Mouse (Mus musculus) adrenal gland, postnatal 14 days (tissue): ENCODE results near the gene Mrpl44. TPM values are rescaled to one million over a fixed set of nuclear protein-coding genes. Genes with fewer than 3 reads are reported as not detected.

Source experiments
- total RNA-seq: library from RNA; stranded (reverse); gene quantifications from 2 replicates; pipeline ENCODE4 v1.2.3, GENCODE M21; 2021

Mrpl44 gene
- total RNA-seq, 1 experiment from 2014 or later: 48.7 TPM

Other genes with a start within 250 kb of the Mrpl44 start
- gene Ap1s3, start 104.0 kb upstream of the Mrpl44 start, total RNA-seq: 0.67 and 2.2 TPM in 2 replicates
- gene Wdfy1, start 125 bp downstream of the Mrpl44 start, total RNA-seq: 36.5 and 41.0 TPM in 2 replicates
- gene Serpine2, start 85.2 kb downstream of the Mrpl44 start, total RNA-seq: 8.4 and 14.1 TPM in 2 replicates